Mouse (Mus musculus) spleen, adult 18-20 months (tissue): ENCODE measurements around the gene Ccdc97.
A peak's percentile ranks its signal among the peaks of the same experiment; 100 is the strongest.

ENCODE experiments used
- DNase-seq, 2 experiments: peaks; one replicate each; pipeline ENCODE4 v3.0.0; 2022; ENCODE audit warnings: mixed read lengths in 2 of 2

Gene Ccdc97

GRCm38 (mm10) chr7:25687811-25688401, 31.0 kb downstream of the Ccdc97 start:
- peak; percentile 74 to 86 for DNase-seq

- DNase-seq: peak; percentile 88
Observed at GRCm38 (mm10) chr7:25686680-25687531, 32.0 kb downstream of the Ccdc97 start, which contains the start of gene Tgfb1. Gene Tgfb1 (plus strand): TSS chr7:25687002.

DNA sequence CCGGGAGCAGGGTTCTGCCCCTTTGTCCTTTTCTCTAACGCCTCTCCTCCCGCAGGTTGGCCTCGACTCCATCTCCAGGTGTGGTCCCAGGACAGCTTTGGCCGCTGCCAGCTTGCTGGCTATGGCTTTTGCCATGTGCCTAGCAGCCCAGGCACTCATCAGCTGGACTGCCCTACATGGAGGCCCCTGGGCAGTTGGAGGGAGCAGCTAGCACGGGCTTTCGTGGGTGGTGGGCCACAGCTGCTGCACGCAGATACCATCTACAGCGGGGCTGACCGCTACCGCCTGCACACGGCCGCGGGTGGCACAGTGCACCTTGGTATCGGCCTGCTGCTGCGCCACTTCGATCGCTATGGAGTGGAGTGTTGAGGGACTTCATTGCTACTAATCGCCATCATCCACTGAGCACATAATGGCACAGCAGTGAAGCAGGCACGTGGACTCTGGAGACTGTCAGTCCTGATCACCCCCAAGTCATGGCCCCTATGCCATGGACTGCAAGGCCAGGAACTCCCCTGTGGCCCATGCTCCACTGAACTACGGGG, 32.9 kb downstream of the Ccdc97 start:
- no peak for DNase-seq

DNA sequence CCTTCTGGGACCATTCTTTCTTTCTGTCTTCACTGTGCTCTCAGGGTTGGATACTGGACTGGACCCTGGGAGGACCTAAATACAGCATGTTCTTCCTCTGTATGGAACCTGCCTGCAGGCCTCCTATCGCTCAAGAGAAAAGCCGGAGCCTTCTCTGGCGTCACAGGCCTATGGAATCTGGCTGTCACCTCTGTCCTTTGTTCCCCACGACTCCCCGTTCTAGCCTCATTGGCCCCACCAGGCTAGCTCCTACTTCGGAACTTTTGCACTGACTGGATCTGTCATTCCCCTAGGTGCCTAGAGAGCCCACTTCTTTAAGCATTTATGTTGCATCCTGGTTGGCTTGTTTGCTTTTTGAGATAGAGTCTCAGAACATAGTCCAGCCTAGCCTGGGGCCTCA, 34.2 kb downstream of the Ccdc97 start:
- DNase-seq: no peak

- DNase-seq: peak; percentile 60 to 65
Observed at GRCm38 (mm10) chr7:25683474-25684180, 35.3 kb downstream of the Ccdc97 start.

DNA sequence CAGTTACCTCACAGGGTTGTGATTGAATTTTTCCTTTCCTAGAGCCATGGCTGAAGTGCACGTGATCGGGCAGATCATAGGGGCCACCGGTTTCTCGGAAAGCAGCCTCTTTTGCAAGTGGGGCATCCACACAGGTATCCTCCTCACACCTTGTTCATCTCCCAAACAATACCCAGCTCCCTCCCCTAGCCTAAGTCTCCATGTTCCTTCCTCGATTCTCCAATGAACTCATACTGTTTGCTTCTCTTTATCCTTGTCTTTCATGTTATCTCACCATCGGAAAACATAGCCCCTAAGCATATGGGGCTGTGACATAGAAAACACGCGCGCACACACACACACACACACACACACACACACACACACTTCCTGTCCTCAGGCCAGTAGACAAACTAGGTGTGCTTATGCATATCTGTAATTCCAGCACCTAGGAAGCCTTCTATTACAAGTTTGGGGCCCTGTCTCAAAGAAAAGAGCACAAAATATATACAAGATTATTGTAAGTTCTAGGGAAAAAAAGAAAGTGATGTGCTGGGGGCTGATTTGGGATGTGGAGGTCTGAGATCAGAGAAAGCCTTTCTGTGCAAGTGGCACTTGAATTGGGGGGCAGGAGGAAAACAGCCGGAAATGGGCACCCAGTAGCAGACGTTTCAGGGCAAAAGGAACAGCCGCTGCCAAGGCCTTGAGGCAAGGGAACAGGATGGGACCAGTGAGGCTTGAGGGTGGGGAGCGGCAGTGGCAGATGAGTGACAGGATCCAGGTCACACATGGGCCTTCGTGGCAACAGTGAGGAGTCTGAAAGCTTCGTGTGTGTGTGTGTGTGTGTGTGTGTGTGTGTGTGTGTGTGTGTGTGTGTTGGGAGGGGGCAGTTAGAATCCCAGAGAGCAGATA, 37.3 kb downstream of the Ccdc97 start:
- peak; percentile 25 to 30 for DNase-seq

DNA sequence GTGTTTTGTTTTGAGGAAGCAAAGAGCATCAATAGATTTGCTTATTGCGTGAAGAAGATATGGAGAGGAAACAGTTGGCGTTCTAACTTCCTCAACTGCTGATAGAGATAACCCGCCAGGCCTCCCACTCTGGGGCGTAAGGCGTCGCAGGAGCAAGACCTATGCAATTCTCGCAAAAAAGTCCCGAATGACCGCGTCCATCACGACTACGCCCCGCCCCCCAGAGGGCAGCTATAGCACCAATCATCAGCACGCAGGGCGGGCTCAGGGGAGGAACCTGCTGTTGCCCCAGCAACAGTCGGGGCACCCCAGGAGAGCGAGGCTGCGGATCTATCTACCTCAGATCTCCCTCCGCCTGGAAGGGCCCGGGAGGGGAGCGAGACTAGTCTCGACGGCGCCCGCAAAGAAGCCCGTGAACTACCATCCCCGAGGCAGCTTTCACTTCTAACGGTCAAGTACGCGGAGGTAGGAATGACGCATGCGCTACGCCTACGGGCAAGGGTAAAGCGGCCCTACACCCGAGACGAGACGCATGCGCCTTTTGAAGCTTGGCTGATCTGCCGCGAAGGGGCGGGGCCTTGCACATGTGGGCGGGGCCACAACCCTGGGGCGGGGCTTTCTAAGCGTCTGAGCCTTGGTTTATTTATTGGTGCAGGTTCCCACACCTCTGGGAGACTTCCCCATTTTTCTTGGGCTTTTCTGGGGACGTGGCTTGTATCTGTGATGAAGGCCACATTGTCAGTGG, 38.2 kb downstream of the Ccdc97 start, which contains the start of gene B9d2:
Gene B9d2 (plus strand): TSS at position 267 of the 745 bp plus-strand sequence.
- DNase-seq: peak; percentile 98 to 99

- DNase-seq: no peak
Observed at GRCm38 (mm10) chr7:25679971-25680370, 38.9 kb downstream of the Ccdc97 start.

DNA sequence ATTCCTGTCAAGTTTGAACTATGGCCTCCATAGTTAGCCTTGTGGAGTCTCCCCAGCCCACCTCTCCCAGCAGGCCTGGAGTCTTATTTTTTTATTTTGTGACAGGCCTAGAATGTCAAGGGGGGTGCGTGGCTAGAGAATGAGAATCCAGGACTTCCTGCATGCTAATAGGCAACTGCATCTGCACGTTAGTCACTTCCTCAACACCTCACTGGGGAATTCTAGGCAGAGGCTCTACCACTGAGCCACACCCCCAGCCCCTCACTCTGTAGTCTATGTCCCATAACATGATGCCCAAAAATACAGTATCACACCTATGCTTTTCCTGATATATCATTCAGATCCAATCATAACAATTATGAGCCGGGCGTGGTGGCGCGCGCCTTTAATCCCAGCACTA, 41.9 kb downstream of the Ccdc97 start:
- DNase-seq: no peak

- no peak for DNase-seq
Observed at GRCm38 (mm10) chr7:25676085-25676781, 42.7 kb downstream of the Ccdc97 start.

- no peak for DNase-seq
Observed at GRCm38 (mm10) chr7:25675405-25675804, 43.5 kb downstream of the Ccdc97 start.

DNA sequence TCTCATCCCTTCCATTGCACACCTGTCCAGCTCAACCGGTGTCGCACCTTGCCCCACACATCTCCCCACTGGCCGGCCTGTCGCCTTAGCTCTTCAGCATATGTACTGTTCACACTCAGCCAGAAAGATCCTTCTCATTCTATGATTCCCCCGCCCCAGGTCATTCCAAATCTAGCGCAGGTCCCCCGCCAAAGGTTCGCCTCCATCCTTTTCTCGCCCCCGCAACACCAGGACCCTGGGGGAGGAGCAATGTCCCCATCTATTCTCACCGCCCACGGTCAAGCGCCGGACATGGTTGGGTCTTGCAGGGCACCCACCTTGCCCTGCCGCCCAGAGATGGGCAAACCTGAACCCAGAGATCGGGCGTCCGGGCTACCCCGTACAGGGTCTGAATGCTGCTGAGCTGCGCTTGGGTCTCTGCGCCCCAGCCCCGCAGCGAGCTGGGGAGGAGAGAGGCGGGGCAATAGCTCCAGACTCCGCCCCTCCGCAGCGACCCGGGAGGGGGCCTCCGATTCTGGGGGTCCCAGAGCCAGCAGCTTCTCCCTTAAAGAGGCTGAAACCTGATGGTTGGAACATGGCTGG, 44.1 kb downstream of the Ccdc97 start, which contains the start of gene Tmem91:
Gene Tmem91 (minus strand): TSS at position 448 of the 582 bp plus-strand sequence.
- DNase-seq: no peak

DNA sequence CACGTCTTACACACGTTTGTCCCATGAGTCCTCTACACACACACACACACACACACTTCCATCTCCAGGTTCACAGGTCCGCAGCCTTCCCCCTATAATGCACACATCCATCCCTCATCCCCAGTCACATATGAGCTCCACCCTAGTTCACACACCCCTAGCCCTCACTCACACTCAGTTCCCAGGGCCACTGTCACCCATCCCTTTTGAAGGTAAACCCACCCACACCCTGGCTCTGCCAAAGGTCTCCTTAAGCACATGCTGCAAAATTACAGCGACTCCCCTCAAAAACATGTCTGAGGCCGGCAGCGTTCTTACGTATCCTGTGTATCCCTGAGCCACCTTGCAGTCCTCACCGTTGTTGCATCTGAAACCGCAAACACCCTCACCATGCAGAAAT, 44.6 kb downstream of the Ccdc97 start:
- no peak for DNase-seq

DNA sequence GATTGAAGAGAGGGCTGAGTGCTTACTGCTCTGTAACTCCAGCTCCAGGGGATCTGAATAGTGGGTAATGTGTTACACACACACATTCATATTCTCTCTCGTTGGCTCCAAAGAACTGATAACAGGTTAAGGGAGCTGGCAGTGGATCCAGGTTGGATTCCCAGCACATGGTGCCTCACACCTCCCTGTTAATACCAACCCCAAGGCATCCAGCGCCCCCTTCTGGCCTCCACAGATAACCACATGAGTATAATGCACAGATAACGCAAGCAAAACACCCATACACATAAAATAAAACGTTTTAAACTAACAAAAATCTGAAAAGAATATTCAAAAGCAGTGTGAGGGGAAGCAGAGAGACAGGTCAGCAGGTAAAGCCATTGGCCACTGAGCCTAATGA, 46.4 kb downstream of the Ccdc97 start:
- DNase-seq: no peak

- no peak for DNase-seq
Observed at GRCm38 (mm10) chr7:25671686-25672085, 47.2 kb downstream of the Ccdc97 start.

- DNase-seq: no peak
Observed at GRCm38 (mm10) chr7:25670096-25670495, 48.8 kb downstream of the Ccdc97 start.

DNA sequence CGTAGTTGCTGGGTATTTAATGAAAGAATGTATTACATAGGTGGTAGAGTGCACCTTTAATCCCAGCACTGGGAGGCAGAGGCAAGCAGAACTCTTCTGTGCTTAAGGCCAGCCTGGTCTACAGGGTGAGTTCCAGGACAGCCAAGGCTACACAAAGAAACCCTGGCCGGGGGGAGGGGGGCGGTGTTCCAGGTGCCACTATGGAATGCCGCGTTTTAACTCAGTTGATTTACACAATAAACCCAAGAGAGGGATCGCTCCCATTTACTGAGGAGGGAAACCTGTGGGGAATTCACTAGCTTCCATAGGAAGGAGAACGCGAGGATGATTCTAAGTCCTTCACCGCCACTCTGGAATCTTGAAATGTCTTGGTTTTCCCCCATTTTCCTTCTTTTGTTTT, 49.3 kb downstream of the Ccdc97 start:
- no peak for DNase-seq

DNA sequence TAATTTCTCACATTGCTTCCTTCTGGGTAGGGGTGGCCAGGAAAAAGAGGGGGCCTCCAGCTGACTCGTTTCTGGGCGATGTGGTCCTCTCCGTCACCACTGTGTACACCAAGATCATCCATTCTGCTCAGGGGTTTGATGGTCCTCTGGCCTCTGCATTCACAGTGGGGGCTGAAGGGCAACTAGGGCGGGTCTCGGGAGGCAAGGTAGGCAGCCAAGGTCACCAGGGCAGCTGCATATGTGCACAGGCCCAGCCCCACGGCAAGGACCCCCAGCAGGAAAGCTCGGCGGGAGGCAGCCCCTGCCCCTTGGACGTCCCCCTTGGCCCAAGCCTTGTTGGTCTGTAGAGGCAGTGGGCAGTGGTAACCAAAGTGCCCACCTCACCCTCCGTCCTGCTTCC, 49.7 kb downstream of the Ccdc97 start:
- DNase-seq: no peak

DNA sequence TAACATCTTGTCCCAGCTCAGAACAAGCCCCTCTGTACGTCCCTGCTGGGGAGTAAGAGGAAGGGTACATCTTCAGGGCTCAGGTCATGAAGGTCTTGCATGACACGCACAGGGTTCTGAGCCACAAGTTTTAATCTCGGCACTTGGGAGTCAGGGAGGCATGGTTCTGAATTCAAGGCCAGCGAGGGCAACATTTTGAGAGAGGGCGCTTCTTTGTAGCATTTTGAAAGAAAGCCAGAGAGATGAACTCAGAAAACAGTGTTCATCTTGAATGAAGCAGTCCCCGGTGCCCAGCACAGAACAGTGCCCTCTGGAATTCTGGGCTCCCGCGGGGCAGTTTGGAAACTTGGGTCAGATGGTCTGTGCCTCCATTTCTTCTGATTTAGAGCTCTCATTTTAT, 52.5 kb downstream of the Ccdc97 start:
- DNase-seq: no peak
